Mouse (Mus musculus): ENCODE results near the gene BC030867. TPM values are rescaled to one million over a fixed set of nuclear protein-coding genes. Genes with fewer than 3 reads are reported as not detected.

Gene BC030867
- polyA plus RNA-seq, 1 experiment from 2014 or later: 6.3 TPM

DNA sequence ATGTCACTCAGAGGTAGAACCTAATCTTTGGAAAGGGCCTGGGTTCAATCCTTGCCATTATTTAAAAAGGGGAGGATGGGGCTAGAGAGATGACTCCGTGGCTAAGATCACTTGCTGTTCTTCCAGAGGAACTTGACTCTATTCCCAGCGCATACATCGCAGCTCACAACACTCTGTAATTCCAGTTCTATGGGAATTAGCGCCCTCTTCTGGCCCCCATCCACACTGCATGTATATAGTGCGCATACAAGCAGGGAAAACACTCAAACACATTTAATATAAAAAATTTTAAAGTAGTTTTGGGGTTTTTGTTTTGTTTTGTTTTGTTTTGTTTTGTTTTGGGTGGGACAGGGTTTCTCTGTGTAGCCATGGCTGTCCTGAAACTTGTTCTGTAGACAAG, 6.8 kb upstream of the BC030867 start:
- Histone ChIP-seq H3K9ac (ENCODE audit: low read depth, low read length) (no peak overlapping the region), H3K27me3 (ENCODE audit: insufficient read depth, low read length) (no peaks in the 10 kb centered on the region), H3K4me1 (replicated peaks; ENCODE audit: insufficient read depth, low read length) (peaks cover 9% of the 10 kb centered on the region; the same call in 1 of the 2 replicates), H3K27ac (no peak overlapping the region), H3K9me3 (replicated peaks; ENCODE audit: low read length) (no peaks in the 10 kb centered on the region), H3K4me2 (ENCODE audit: low read length) (no peak overlapping the region), H3K4me3 (replicated peaks; ENCODE audit: low read depth, low read length) (no peak overlapping the region), H3K36me3 (ENCODE audit: insufficient read depth, low read length) (no peaks in the 10 kb centered on the region)
- WGBS: 55% methylated on average over 5 of the region's 5 CpGs
- no peak for TF ChIP-seq CTCF (IDR thresholded peaks at IDR 0.05; ENCODE audit: low read depth)
- ATAC-seq (replicated peaks; ENCODE audit: low FRiP score, low read depth): no peak
- DNase-seq (ENCODE audit: low spot score): no peak

DNA sequence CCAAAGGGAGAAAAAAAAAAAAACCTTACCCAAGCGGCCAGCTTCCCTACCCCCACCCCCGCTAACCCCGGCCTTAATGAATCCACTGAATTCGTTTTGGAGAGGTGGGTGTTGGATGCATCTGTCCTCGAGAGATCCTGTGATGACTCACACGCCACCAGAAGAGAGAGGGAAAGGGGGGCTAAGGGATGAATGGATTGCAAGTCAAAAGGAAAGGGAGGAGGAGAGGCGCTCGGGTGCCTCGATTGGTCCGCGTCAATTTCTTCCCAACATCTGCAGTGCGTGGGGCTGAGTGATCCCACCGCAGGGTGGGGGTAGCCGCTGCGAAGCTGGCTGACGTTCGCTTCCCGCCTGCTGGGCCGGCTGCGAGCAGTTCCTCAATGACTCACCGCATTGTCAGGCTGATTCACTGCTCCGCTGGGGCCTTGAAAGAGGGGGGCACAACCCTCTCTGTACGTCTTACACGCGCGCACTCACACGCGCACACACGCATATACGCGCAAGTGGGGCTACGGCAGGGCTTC, 3.7 kb upstream of the BC030867 start:
- TF ChIP-seq CTCF (IDR thresholded peaks at IDR 0.05; ENCODE audit: low read depth): peak; percentile 18; the same call in 1 of the 2 replicates
- ATAC-seq (replicated peaks; ENCODE audit: low FRiP score, low read depth): peak; percentile 50
- H3K27me3 ChIP-seq (ENCODE audit: insufficient read depth, low read length): no peaks in the 10 kb centered on the region
- no peak overlapping the region for H3K27ac ChIP-seq
- H3K4me1 ChIP-seq (replicated peaks; ENCODE audit: insufficient read depth, low read length): peaks cover 16% of the 10 kb centered on the region; the same call in 1 of the 2 replicates
- 1% methylated on average over 32 of the region's 32 CpGs for WGBS
- no peaks in the 10 kb centered on the region for H3K9me3 ChIP-seq (replicated peaks; ENCODE audit: low read length)
- H3K4me3 ChIP-seq (replicated peaks; ENCODE audit: low read depth, low read length): peak overlapping the region; percentile 21
- 0 out of 2 replicates have a peak overlapping the region, but pooled peaks have one; percentile 13 for H3K9ac ChIP-seq (ENCODE audit: low read depth, low read length)
- no peaks in the 10 kb centered on the region for H3K36me3 ChIP-seq (ENCODE audit: insufficient read depth, low read length)
- DNase-seq (ENCODE audit: low spot score): peak; percentile 83
- peak overlapping the region; percentile 62 for H3K4me2 ChIP-seq (ENCODE audit: low read length)

DNA sequence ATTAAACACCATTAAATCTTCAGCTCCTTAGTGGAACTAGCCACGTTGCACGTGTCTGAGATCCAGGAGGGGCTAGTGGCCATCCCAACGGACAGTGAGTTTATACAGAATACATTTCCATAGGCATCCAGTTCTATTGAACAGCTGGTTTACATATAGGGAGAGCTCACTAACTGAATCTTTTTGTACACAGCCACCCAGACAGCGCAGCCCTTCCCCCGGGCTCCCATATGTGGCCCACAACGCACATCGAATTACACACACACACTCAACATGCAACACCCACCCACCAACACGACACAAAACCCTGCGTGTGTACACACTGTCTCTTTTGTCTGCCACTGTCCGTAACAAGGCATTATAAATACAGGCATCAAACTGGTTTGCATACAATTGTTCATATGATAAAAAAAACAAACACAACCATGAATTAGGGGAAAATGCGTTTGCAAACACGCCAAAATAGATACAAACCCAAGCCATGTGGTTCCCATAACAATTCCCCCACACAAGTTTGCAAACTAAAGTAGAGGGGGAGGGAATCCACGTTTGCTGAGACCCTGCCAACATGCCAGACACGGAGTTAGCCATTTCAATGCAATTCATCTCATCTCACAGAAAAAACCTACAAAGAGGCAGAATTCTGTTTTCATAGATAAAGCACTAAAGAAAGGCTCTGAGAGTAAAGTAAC, 3.0 kb upstream of the BC030867 start:
- H3K36me3 ChIP-seq (ENCODE audit: insufficient read depth, low read length): no peaks in the 10 kb centered on the region
- no peak for DNase-seq (ENCODE audit: low spot score)
- 56% methylated on average over 14 of the region's 14 CpGs for WGBS
- no peak overlapping the region for H3K4me3 ChIP-seq (replicated peaks; ENCODE audit: low read depth, low read length)
- peak overlapping the region; percentile 62 for H3K4me2 ChIP-seq (ENCODE audit: low read length)
- no peak overlapping the region for H3K27ac ChIP-seq
- no peaks in the 10 kb centered on the region for H3K9me3 ChIP-seq (replicated peaks; ENCODE audit: low read length)
- no peaks in the 10 kb centered on the region for H3K27me3 ChIP-seq (ENCODE audit: insufficient read depth, low read length)
- no peak for TF ChIP-seq CTCF (IDR thresholded peaks at IDR 0.05; ENCODE audit: low read depth)
- H3K4me1 ChIP-seq (replicated peaks; ENCODE audit: insufficient read depth, low read length): peaks cover 16% of the 10 kb centered on the region; the same call in 1 of the 2 replicates
- ATAC-seq (replicated peaks; ENCODE audit: low FRiP score, low read depth): no peak
- H3K9ac ChIP-seq (ENCODE audit: low read depth, low read length): 0 out of 2 replicates have a peak overlapping the region, but pooled peaks have one; percentile 13

DNA sequence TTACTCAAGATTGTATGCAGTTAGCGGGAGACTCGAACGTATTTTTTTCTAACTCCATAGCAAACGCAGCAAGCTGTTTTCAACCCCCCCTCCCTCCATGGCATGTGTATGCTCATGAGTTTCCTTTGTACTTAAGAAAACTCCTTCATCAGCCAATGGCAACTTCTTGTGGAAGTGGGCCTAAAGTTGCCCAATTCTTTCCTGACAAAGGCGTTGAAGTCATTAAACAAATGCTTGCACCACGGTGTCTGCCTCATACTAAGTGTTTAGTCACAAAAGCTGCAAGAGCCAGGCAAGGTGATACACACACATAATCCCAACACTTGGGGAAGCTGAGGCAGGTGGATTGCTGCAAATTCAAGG, 2.4 kb upstream of the BC030867 start:
- Histone ChIP-seq H3K4me1 (replicated peaks; ENCODE audit: insufficient read depth, low read length) (peaks cover 16% of the 10 kb centered on the region; the same call in 1 of the 2 replicates), H3K36me3 (ENCODE audit: insufficient read depth, low read length) (no peaks in the 10 kb centered on the region), H3K27me3 (ENCODE audit: insufficient read depth, low read length) (no peaks in the 10 kb centered on the region), H3K27ac (no peak overlapping the region), H3K4me3 (replicated peaks; ENCODE audit: low read depth, low read length) (no peak overlapping the region), H3K9ac (ENCODE audit: low read depth, low read length) (no peak overlapping the region), H3K9me3 (replicated peaks; ENCODE audit: low read length) (no peaks in the 10 kb centered on the region), H3K4me2 (ENCODE audit: low read length) (no peak overlapping the region)
- TF ChIP-seq CTCF (IDR thresholded peaks at IDR 0.05; ENCODE audit: low read depth): no peak
- 84% methylated on average over 6 of the region's 6 CpGs for WGBS
- no peak for ATAC-seq (replicated peaks; ENCODE audit: low FRiP score, low read depth)
- no peak for DNase-seq (ENCODE audit: low spot score)

DNA sequence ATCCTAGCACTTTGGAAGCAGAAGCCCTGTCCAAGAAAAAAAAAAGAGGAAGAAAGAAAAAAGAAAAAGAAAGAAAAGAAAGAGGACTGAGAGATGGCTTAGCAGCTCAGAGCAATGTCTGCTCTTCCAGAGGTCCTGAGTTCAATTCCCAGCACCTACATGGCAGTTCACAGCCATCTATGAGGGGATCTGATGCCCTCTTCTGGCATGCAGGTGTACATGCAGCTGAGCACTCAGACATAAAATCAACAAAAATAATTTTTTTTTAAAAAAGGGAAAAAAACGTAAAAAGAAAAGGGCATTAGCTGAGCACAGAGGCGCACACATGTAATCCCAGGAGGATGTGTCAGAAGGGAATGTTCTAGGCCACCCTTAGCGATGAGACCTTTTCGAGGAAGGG, 1.8 kb upstream of the BC030867 start:
- H3K4me3 ChIP-seq (replicated peaks; ENCODE audit: low read depth, low read length): no peak overlapping the region
- ATAC-seq (replicated peaks; ENCODE audit: low FRiP score, low read depth): no peak
- WGBS: 88% methylated on average over 4 of the region's 4 CpGs
- H3K9ac ChIP-seq (ENCODE audit: low read depth, low read length): no peak overlapping the region
- H3K27ac ChIP-seq: no peak overlapping the region
- no peaks in the 10 kb centered on the region for H3K9me3 ChIP-seq (replicated peaks; ENCODE audit: low read length)
- H3K4me1 ChIP-seq (replicated peaks; ENCODE audit: insufficient read depth, low read length): peaks cover 16% of the 10 kb centered on the region; the same call in 1 of the 2 replicates
- H3K27me3 ChIP-seq (ENCODE audit: insufficient read depth, low read length): no peaks in the 10 kb centered on the region
- H3K4me2 ChIP-seq (ENCODE audit: low read length): no peak overlapping the region
- H3K36me3 ChIP-seq (ENCODE audit: insufficient read depth, low read length): no peaks in the 10 kb centered on the region
- TF ChIP-seq CTCF (IDR thresholded peaks at IDR 0.05; ENCODE audit: low read depth): peak; percentile 46
- no peak for DNase-seq (ENCODE audit: low spot score)

DNA sequence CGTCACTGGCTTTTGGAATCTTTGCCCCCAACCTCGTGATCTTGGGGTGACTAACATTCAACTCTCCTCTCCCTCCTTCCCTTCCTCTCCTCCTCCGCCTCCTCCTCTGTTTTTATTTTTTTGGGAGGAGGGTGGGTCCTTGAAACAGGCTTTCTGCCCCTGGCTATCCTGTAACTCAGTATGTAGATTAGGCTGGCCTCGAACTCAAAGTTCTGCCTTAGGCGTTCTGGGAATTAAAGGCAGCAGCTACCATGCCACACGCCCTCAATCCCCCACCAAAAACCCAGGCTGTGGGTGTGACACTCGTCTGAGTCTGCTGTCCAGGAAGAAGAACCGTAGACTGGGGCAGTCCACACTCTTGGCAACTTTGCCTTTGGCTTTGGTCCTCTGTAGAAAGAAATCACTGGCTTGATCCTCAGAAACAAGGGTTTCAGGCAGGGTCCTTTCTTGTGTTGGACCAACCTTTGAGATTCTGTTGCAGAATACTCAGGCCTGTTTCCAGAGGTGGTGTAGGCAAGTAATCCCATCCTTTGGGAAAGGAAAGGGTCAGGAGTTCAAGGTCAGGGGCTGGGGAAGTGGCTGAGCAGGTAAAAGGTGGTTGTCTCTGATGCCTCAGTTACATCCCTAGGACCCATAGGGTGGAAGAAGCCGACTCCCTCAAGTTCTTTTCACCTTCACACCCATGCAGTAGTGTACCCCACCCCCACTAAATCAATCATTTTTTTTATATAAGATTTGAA, 839 bp downstream of the BC030867 start:
- TF ChIP-seq CTCF (IDR thresholded peaks at IDR 0.05; ENCODE audit: low read depth): no peak
- H3K27me3 ChIP-seq (ENCODE audit: insufficient read depth, low read length): no peaks in the 10 kb centered on the region
- H3K4me2 ChIP-seq (ENCODE audit: low read length): peak overlapping the region; percentile 92
- peak overlapping the region; percentile 56 for H3K4me3 ChIP-seq (replicated peaks; ENCODE audit: low read depth, low read length)
- H3K36me3 ChIP-seq (ENCODE audit: insufficient read depth, low read length): no peaks in the 10 kb centered on the region
- DNase-seq (ENCODE audit: low spot score): no peak
- peak overlapping the region; percentile 44; the same call in 1 of the 2 replicates for H3K9ac ChIP-seq (ENCODE audit: low read depth, low read length)
- H3K4me1 ChIP-seq (replicated peaks; ENCODE audit: insufficient read depth, low read length): peaks cover 16% of the 10 kb centered on the region; the same call in 1 of the 2 replicates
- no peak for ATAC-seq (replicated peaks; ENCODE audit: low FRiP score, low read depth)
- H3K9me3 ChIP-seq (replicated peaks; ENCODE audit: low read length): no peaks in the 10 kb centered on the region
- no peak overlapping the region for H3K27ac ChIP-seq
- WGBS: 13% methylated on average over 9 of the region's 9 CpGs
